Mouse (Mus musculus): Measurements from ENCODE around the gene Aff3.

DNA sequence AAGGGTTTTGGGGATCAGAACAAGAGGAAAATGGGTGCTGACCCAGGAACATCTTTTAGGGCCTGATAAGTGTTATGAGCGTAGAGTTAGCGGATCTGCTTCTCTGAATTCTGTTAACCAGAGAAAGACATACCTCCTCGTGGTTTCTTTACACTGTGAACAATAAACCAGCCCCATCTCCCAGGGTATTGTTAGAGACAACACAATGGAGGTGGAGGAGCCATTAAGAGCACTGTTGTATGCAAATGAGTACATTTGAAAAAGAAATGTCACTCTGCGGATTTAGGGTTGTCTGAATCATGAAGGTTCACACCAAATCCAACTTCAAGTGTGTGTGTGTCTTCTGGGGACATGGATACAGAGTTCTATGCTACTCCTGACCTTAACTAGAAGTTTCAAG is 373.3 kb downstream of the Aff3 start:
- TF ChIP-seq ZNF384 (IDR thresholded peaks at IDR 0.05; ENCODE audit: low read depth, low read length), result no peak
- no peak for TF ChIP-seq MAFK (IDR thresholded peaks at IDR 0.05; ENCODE audit: insufficient read depth, low read depth, low read length)
- TF ChIP-seq CHD2 (IDR thresholded peaks at IDR 0.05; ENCODE audit: low read depth, low read length), result no peak
- TF ChIP-seq HCFC1 (IDR thresholded peaks at IDR 0.05; ENCODE audit: borderline replicate concordance, insufficient read depth, low read length), result no peak
- TF ChIP-seq ZC3H11A (IDR thresholded peaks at IDR 0.05; ENCODE audit: borderline replicate concordance, low read depth, low read length), result no peak
